Comparison of ENCODE assay signal across 9 mouse cellular contexts in the genomic region with DNA sequence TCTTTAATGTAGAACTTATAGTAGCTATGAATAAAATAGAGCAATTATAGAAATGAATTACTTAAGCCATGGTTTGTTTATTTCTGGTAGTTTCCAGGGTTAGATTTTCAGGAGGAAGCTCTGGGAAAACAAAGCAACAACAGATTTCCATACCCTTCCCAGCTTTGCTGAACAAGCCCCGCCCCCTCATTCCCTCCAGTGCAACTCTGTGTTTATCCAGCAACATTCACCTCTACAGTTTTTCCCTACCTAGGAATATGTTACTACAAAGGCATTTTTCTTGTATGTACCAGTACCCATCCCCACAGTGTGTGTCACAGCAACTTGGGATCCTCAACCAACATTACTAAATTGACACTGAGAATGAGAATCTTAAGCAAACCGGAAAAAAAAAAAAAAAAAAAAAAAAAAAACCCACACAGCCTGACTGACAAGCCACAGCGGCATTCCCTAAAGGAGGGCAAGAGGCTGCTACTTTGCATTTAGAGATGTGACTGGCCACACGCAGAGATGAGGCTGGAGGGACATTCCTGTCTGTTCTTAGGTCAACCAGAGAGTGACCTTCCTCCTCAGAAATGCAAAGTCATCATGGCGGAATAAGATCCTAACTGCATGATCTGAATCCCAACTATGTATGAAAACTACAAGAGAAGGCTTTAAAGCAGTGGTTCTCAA.
DNase-seq lines count a peak whose midpoint lies in the region; ATAC-seq lines count a peak whose summit lies in the region.
"Had no signal": no experiment of that assay in that cellular context is flagged by ENCODE, and none has a peak within 500 bp of the region (broad histone marks: within the 10 kb centered on the region; RNA-seq: fewer than 3 reads in every experiment).

No protein-coding gene starts in this region.

- no peak overlapping the region for H3K27ac ChIP-seq in kidney, embryonic 16.5 days (ENCODE audit: low read length)
- peak overlapping the region; percentile 77 for H3K27ac ChIP-seq in hindbrain, embryonic 10.5 days
- no peak overlapping the region; the same call in 1 of the 2 replicates for H3K27ac ChIP-seq in midbrain, embryonic 16.5 days (ENCODE audit: low read length)

- H3K27me3 ChIP-seq in kidney, embryonic 16.5 days (ENCODE audit: insufficient read depth, low read length) = no peaks in the 10 kb centered on the region
- no peaks in the 10 kb centered on the region for H3K27me3 ChIP-seq in hindbrain, embryonic 10.5 days (ENCODE audit: insufficient read depth, poor library complexity, severe bottlenecking)
- H3K27me3 ChIP-seq in midbrain, embryonic 16.5 days (ENCODE audit: control insufficient read depth, insufficient read depth, low read depth, low read length) = no peaks in the 10 kb centered on the region; the same call in 1 of the 2 replicates

- no peaks in the 10 kb centered on the region for H3K36me3 ChIP-seq in kidney, embryonic 16.5 days (ENCODE audit: insufficient read depth, low read length)
- no peaks in the 10 kb centered on the region for H3K36me3 ChIP-seq in hindbrain, embryonic 10.5 days
- no peaks in the 10 kb centered on the region for H3K36me3 ChIP-seq in midbrain, embryonic 16.5 days (ENCODE audit: control insufficient read depth, insufficient read depth, low read length)
- H3K36me3 ChIP-seq: G1E had no signal

- H3K4me1 ChIP-seq in kidney, embryonic 16.5 days (ENCODE audit: insufficient read depth, low read length) = peaks cover 14% of the 10 kb centered on the region; the same call in 1 of the 2 replicates
- H3K4me1 ChIP-seq in hindbrain, embryonic 10.5 days (replicated peaks) = peaks cover 22% of the 10 kb centered on the region
- peaks cover 11% of the 10 kb centered on the region for H3K4me1 ChIP-seq in midbrain, embryonic 16.5 days (ENCODE audit: control insufficient read depth, insufficient read depth, low read length)

- H3K4me3 ChIP-seq in kidney, embryonic 16.5 days (ENCODE audit: low read length) = peak overlapping the region; percentile 16; the same call in 1 of the 2 replicates
- peak overlapping the region; percentile 26; the same call in 1 of the 2 replicates for H3K4me3 ChIP-seq in hindbrain, embryonic 10.5 days
- no peak overlapping the region for H3K4me3 ChIP-seq in midbrain, embryonic 16.5 days (ENCODE audit: low read depth, low read length)

- H3K9ac ChIP-seq in kidney, embryonic 16.5 days (replicated peaks; ENCODE audit: low read length) = no peak overlapping the region
- no peak overlapping the region for H3K9ac ChIP-seq in midbrain, embryonic 16.5 days (ENCODE audit: low read depth, low read length)

- ATAC-seq in kidney, embryonic 16.5 days (ENCODE audit: low FRiP score, low TSS enrichment) = no peak
- ATAC-seq in midbrain, embryonic 16.5 days = peak; percentile 51; the same call in 1 of the 2 replicates

- no peak for DNase-seq in kidney, adult 8-10 months
- DNase-seq in ZHBTc4 (ENCODE audit: low read depth, low spot score) = peak; percentile 78
- DNase-seq in hindbrain, embryonic 10.5 days (ENCODE audit: low spot score) = peak; percentile 49
- DNase-seq in adrenal gland, adult (ENCODE audit: inconsistent age in 2 of 2, low spot score in 1 of 2) = no peak
- no peak for DNase-seq in adrenal gland, adult 8-10 months
- DNase-seq in urinary bladder, postnatal 36 days (ENCODE audit: low spot score in 2 of 2) = no peak

- no peaks in the 10 kb centered on the region for H3K9me3 ChIP-seq in kidney, embryonic 16.5 days (ENCODE audit: low read length)
- H3K9me3 ChIP-seq in hindbrain, embryonic 10.5 days = no peaks in the 10 kb centered on the region
- no peaks in the 10 kb centered on the region for H3K9me3 ChIP-seq in midbrain, embryonic 16.5 days (replicated peaks; ENCODE audit: control insufficient read depth, low read length, poor library complexity, severe bottlenecking)
- H3K9me3 ChIP-seq: G1E had no signal

- 20% methylated on average over 5 of the region's 5 CpGs for WGBS in kidney, embryonic 16.5 days
- 3% methylated on average over 5 of the region's 5 CpGs for WGBS in hindbrain, embryonic 10.5 days
- WGBS in midbrain, embryonic 16.5 days = 9% methylated on average over 5 of the region's 5 CpGs

- 0 out of 2 replicates have a peak overlapping the region, but pooled peaks have one; percentile 7 for H3K4me2 ChIP-seq in kidney, embryonic 16.5 days (replicated peaks; ENCODE audit: low read depth, low read length)
- 0 out of 2 replicates have a peak overlapping the region, but pooled peaks have one; percentile 19 for H3K4me2 ChIP-seq in midbrain, embryonic 16.5 days (ENCODE audit: low read length)

Comparison
In these comparisons a context has a peak if more than half of its experiments do, and no peak if none do; other contexts are left out.
1. DNase-seq: peak in ZHBTc4 (single experiment) and hindbrain, embryonic 10.5 days (single experiment); none in kidney, adult 8-10 months (0 of 2), adrenal gland, adult (0 of 2), adrenal gland, adult 8-10 months (single experiment) and urinary bladder, postnatal 36 days (0 of 2).